Mouse (Mus musculus) liver, postnatal 0 days (tissue): ENCODE measurements around the gene Srsf3.

Experiments
- CTCF ChIP-seq: sonication (generic); IDR thresholded peaks from 2 replicates; pipeline ENCODE4 v1.5.1; 2016; ENCODE audit warnings: antibody characterized with exemption, low read depth
- EP300 ChIP-seq: IDR thresholded peaks from 2 replicates; pipeline ENCODE4 v1.6.1; 2016; ENCODE audit warnings: antibody characterized with exemption, low read depth, mild to moderate bottlenecking

GRCm38 (mm10) chr17:29086916-29087315 lies 54.5 kb downstream of the Srsf3 start:
- TF ChIP-seq EP300 = no peak
- TF ChIP-seq CTCF = no peak
